Mouse (Mus musculus): ENCODE data around the gene Rbfox2.

DNA sequence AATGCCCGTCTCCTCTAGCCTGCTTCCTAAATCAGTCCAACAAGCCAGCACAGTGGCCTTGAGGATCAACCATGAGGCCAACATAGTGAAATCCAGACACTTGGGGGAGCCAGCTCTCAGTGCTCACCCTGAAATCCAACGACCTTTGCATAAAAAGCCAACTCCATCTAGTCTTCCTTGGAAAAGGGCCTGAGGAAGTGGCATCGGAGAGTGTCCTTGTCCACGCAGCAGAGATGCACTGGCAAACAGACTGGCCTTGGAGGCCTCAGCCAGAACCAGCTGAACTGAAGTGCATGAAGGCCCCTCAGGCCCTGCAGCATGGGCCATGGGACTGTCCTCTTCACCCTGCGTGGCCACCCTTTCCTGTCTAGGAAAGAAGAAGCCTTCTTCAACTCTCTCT is 225.3 kb downstream of the Rbfox2 start:
- TF ChIP-seq CTCF (IDR thresholded peaks at IDR 0.05; ENCODE audit: low read depth, low read length) (no peak), POLR2A (IDR thresholded peaks at IDR 0.05; ENCODE audit: insufficient read depth, low read length) (no peak), EP300 (IDR thresholded peaks at IDR 0.05; ENCODE audit: insufficient read depth, low read depth, low read length) (no peak)
